Mouse (Mus musculus) MEL (cell line): ENCODE measurements around the gene Stk39. TPM values are rescaled to one million over a fixed set of nuclear protein-coding genes. Genes with fewer than 3 reads are reported as not detected.

ENCODE experiments used
- DNase-seq: peaks from one replicate; pipeline ENCODE4 v3.0.0; 2011; ENCODE audit warnings: low read depth, low spot score
- H3K27ac ChIP-seq: 2 replicates; pipeline ENCODE4 v1.5.1; 2012; ENCODE audit warnings: low read depth, mild to moderate bottlenecking, control low read depth, low read length, moderate library complexity; ENCODE audit not compliant: control insufficient read depth
- H3K27me3 ChIP-seq, 2 experiments: fragments of 150-350 bp in 1 of 2; sonication (generic) in 1 of 2; 2 replicates each; pipeline ENCODE4 v1.6.1; 2012; ENCODE audit warnings: low read length in 2 of 2, mild to moderate bottlenecking in 2 of 2, improper control_type of control experiment in 1 of 2, moderate library complexity in 1 of 2; ENCODE audit not compliant: insufficient read depth in 2 of 2, control insufficient read depth in 1 of 2
- H3K36me3 ChIP-seq, 2 experiments: 2 replicates each; pipeline ENCODE4 v1.6.1; 2012 to 2014; ENCODE audit warnings: low read length in 2 of 2, improper control_type of control experiment in 1 of 2, inconsistent platforms in 1 of 2, mild to moderate bottlenecking in 1 of 2; ENCODE audit not compliant: insufficient read depth in 2 of 2, control insufficient read depth in 1 of 2
- H3K4me1 ChIP-seq, 2 experiments: fragments of 150-350 bp in 1 of 2; sonication (generic) in 1 of 2; 2 replicates each; pipeline ENCODE4 v1.6.1; 2012; ENCODE audit warnings: low read length in 2 of 2, improper control_type of control experiment in 1 of 2, mild to moderate bottlenecking in 1 of 2; ENCODE audit not compliant: insufficient read depth in 2 of 2, control insufficient read depth in 1 of 2
- H3K4me3 ChIP-seq, 2 experiments: fragments of 150-350 bp in 1 of 2; sonication (generic) in 1 of 2; 2 replicates each; pipeline ENCODE4 v1.5.1; 2012; ENCODE audit warnings: low read depth in 2 of 2, low read length in 2 of 2, mild to moderate bottlenecking in 2 of 2, moderate library complexity in 2 of 2, control low read depth in 1 of 2, improper control_type of control experiment in 1 of 2; ENCODE audit not compliant: control insufficient read depth in 1 of 2, insufficient read depth in 1 of 2
- H3K79me2 ChIP-seq: 2 replicates; pipeline ENCODE4 v1.6.1; 2012; ENCODE audit warnings: mild to moderate bottlenecking, low read length, moderate library complexity; ENCODE audit not compliant: control insufficient read depth, poor library complexity, insufficient read depth
- H3K9ac ChIP-seq: 2 replicates; pipeline ENCODE4 v1.6.1; 2012; ENCODE audit warnings: low read depth, mild to moderate bottlenecking, control low read depth, low read length, moderate library complexity; ENCODE audit not compliant: control insufficient read depth, poor library complexity, severe bottlenecking
- H3K9me3 ChIP-seq: fragments of 150-350 bp; sonication (generic); replicated peaks from 2 replicates; pipeline ENCODE4 v1.6.1; 2012; ENCODE audit warnings: mild to moderate bottlenecking, low read length, improper control_type of control experiment, moderate library complexity; ENCODE audit not compliant: insufficient read depth
- CHD2 ChIP-seq: IDR thresholded peaks from 2 replicates; pipeline ENCODE4 v1.6.1; 2011; ENCODE audit warnings: low read length, improper control_type of control experiment
- CTCF ChIP-seq, 3 experiments: IDR thresholded peaks in 2 of 3; conservative IDR thresholded peaks in 1 of 3; 2 replicates each; pipeline ENCODE4 v1.5.1; 2011 to 2012; ENCODE audit warnings: low read length in 3 of 3, low read depth in 2 of 3, mild to moderate bottlenecking in 2 of 3, improper control_type of control experiment in 1 of 3, inconsistent platforms in 1 of 3, mixed read lengths in 1 of 3, moderate library complexity in 1 of 3; ENCODE audit not compliant: control insufficient read depth in 1 of 3, insufficient read depth in 1 of 3, poor library complexity in 1 of 3, severe bottlenecking in 1 of 3
- ETS1 ChIP-seq: IDR thresholded peaks from 2 replicates; pipeline ENCODE4 v1.6.1; 2012; ENCODE audit warnings: low read depth, mild to moderate bottlenecking, inconsistent platforms, low read length, improper control_type of control experiment, moderate library complexity
- GABPA ChIP-seq: IDR thresholded peaks from 2 replicates; pipeline ENCODE4 v1.6.1; 2012; ENCODE audit warnings: low read depth, mild to moderate bottlenecking, inconsistent platforms, low read length, improper control_type of control experiment, moderate library complexity
- HCFC1 ChIP-seq: IDR thresholded peaks from 2 replicates; pipeline ENCODE4 v1.6.1; 2012; ENCODE audit warnings: low read depth, mild to moderate bottlenecking, inconsistent platforms, low read length, improper control_type of control experiment, moderate library complexity
- KAT2A ChIP-seq: conservative IDR thresholded peaks from 2 replicates; pipeline ENCODE4 v1.6.1; 2012; ENCODE audit warnings: low read depth, low read length, improper control_type of control experiment, inconsistent platforms
- MAX ChIP-seq: IDR thresholded peaks from 2 replicates; pipeline ENCODE4 v1.6.1; 2011; ENCODE audit warnings: low read length, improper control_type of control experiment
- MEF2A ChIP-seq: IDR thresholded peaks from 2 replicates; pipeline ENCODE4 v1.6.1; 2014; ENCODE audit warnings: low read depth, mild to moderate bottlenecking, inconsistent platforms, low read length, improper control_type of control experiment; ENCODE audit not compliant: poor library complexity, insufficient replicate concordance, severe bottlenecking; ENCODE audit errors: extremely low read depth
- MXI1 ChIP-seq: IDR thresholded peaks from 2 replicates; pipeline ENCODE4 v1.6.1; 2011; ENCODE audit warnings: mild to moderate bottlenecking, low read depth, low read length, improper control_type of control experiment
- MYB ChIP-seq: IDR thresholded peaks from 2 replicates; pipeline ENCODE4 v1.6.1; 2011; ENCODE audit warnings: mild to moderate bottlenecking, low read depth, low read length, improper control_type of control experiment
- MYC ChIP-seq: IDR thresholded peaks from 2 replicates; pipeline ENCODE4 v1.6.1; 2011; ENCODE audit warnings: low read depth, mild to moderate bottlenecking, low read length, improper control_type of control experiment, moderate library complexity
- RCOR1 ChIP-seq: IDR thresholded peaks from 2 replicates; pipeline ENCODE4 v1.6.1; 2012; ENCODE audit warnings: low read depth, mild to moderate bottlenecking, inconsistent platforms, low read length, improper control_type of control experiment
- SMC3 ChIP-seq: IDR thresholded peaks from 2 replicates; pipeline ENCODE4 v1.6.1; 2011; ENCODE audit warnings: low read depth, low read length, improper control_type of control experiment
- TCF12 ChIP-seq: IDR thresholded peaks from 2 replicates; pipeline ENCODE4 v1.6.1; 2014; ENCODE audit warnings: low read depth, mild to moderate bottlenecking, inconsistent platforms, low read length, improper control_type of control experiment, moderate library complexity
- UBTF ChIP-seq: IDR thresholded peaks from 2 replicates; pipeline ENCODE4 v1.6.1; 2012; ENCODE audit warnings: low read depth, mild to moderate bottlenecking, inconsistent platforms, low read length, improper control_type of control experiment, moderate library complexity, borderline replicate concordance; ENCODE audit not compliant: insufficient read depth
- USF2 ChIP-seq, 2 experiments: IDR thresholded peaks; 2 replicates each; pipeline ENCODE4 v1.6.1; 2011 to 2012; ENCODE audit warnings: improper control_type of control experiment in 2 of 2, low read length in 2 of 2, borderline replicate concordance in 1 of 2, inconsistent platforms in 1 of 2, low read depth in 1 of 2, mild to moderate bottlenecking in 1 of 2; ENCODE audit not compliant: insufficient read depth in 1 of 2
- ZNF384 ChIP-seq: IDR thresholded peaks from 2 replicates; pipeline ENCODE4 v1.6.1; 2012; ENCODE audit warnings: low read depth, mild to moderate bottlenecking, inconsistent platforms, low read length, improper control_type of control experiment
- polyA plus RNA-seq, 2 experiments: library from polyadenylated mRNA; stranded (reverse) in 1 of 2; unstranded in 1 of 2; fragments of >175 nt in 1 of 2; fragments of >200 nt in 1 of 2; gene quantifications; 2 replicates each; pipeline versions ENCODE4 v1.2.1 to v1.2.4; 2012; ENCODE audit warnings: low replicate concordance in 2 of 2, low read depth in 1 of 2; ENCODE audit not compliant: insufficient read length in 2 of 2, insufficient read depth in 1 of 2, missing spikeins in 1 of 2
- total RNA-seq: library from RNA; depleted of rRNA; stranded (reverse); fragments of 300-350 nt; gene quantifications from 2 replicates; pipeline ENCODE4 v1.2.3, GENCODE M21; 2012

Stk39 gene
- total and polyA plus RNA-seq, 3 experiments: not detected

GRCm38 (mm10) chr2:68465266-68466123, 6.6 kb downstream of the Stk39 start:
- no peak overlapping the region for H3K9ac ChIP-seq
- no peaks in the 10 kb centered on the region for H3K36me3 ChIP-seq
- TF ChIP-seq CHD2 (no peak), MAX (no peak), KAT2A (no peak), HCFC1 (no peak), UBTF (no peak), TCF12 (no peak), RCOR1 (no peak), ZNF384 (no peak), MXI1 (no peak), MEF2A (no peak), ETS1 (no peak)
- no peaks in the 10 kb centered on the region for H3K9me3 ChIP-seq
- no peaks in the 10 kb centered on the region for H3K4me1 ChIP-seq
- no peak overlapping the region for H3K4me3 ChIP-seq
- no peaks in the 10 kb centered on the region for H3K27me3 ChIP-seq
- no peak overlapping the region for H3K27ac ChIP-seq
- H3K79me2 ChIP-seq: no peaks in the 10 kb centered on the region
- DNase-seq: no peak

DNA sequence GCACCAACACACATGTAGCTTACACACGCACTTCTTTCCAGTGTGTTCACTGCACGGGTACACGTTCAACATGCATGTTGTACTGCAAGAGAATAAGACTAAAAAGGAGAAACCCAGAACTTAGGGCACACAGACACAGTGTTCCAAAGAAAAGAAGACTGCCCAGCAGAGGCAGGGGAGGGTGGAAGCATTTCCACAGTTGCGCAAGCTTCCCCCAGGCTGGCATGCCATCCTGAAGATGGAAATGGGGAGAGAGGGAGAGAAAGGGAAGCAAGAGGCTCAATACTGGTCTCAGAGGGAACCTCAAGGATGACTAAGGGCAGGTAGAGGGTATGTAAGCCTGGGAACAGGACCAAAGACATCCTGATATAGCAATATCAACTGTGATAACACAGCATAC, 7.6 kb downstream of the Stk39 start:
- H3K9me3 ChIP-seq: no peaks in the 10 kb centered on the region
- DNase-seq: no peak

More for the DNA sequence above, 7.6 kb downstream of the Stk39 start:
- TF ChIP-seq MYB (no peak), SMC3 (no peak), USF2 (IDR thresholded peaks at IDR 0.05; ENCODE audit: borderline replicate concordance in 1 of 2, insufficient read depth in 1 of 2, low read depth in 1 of 2, low read length in 2 of 2) (no peak), MXI1 (no peak), MYC (no peak), GABPA (no peak), CTCF (IDR thresholded peaks at IDR 0.05 in 2 of 3, conservative IDR thresholded peaks at IDR 0.05 in 1 of 3; ENCODE audit: control insufficient read depth in 1 of 3, insufficient read depth in 1 of 3, low read depth in 2 of 3, low read length in 3 of 3, poor library complexity in 1 of 3, severe bottlenecking in 1 of 3) (no peak), ETS1 (no peak)
- TF ChIP-seq, all 39 proteins: peak for 0
- H3K27ac ChIP-seq: no peak overlapping the region
- no peaks in the 10 kb centered on the region for H3K36me3 ChIP-seq
- no peak overlapping the region for H3K4me3 ChIP-seq
- no peaks in the 10 kb centered on the region for H3K79me2 ChIP-seq
- H3K27me3 ChIP-seq: no peaks in the 10 kb centered on the region
- H3K4me1 ChIP-seq: no peaks in the 10 kb centered on the region
- H3K9ac ChIP-seq: no peak overlapping the region
